Mouse (Mus musculus): ENCODE measurements at regions not wholly inside any gene's neighbourhood (a gene's known extent, or its start where the extent isn't known, plus 50 kb on each side); places are given as distances from the start of the nearest gene placed in this dataset.

- dilution Hi-C loops (cut with MboI; ENCODE audit: extremely low pct_ligation_motif_present, extremely low pct_unique_long_range_greater_than_20kb, low sequenced_read_pairs) (no loop called here), in situ Hi-C loops (cut with MboI; ENCODE audit: low pct_ligation_motif_present, low pct_unique_long_range_greater_than_20kb, low sequenced_read_pairs) (no loop called here)
- H3K4me2 ChIP-seq (ENCODE audit: insufficient read depth, low read depth, poor library complexity, severe bottlenecking): no peak overlapping the region
- H3K27ac ChIP-seq (ENCODE audit: insufficient read depth, low read depth): no peak overlapping the region
- DNase-seq (ENCODE audit: extremely low read depth): no peak
- H3K9me3 ChIP-seq (replicated peaks; ENCODE audit: low read length): peaks cover 64% of the 10 kb centered on the region
- no peaks in the 10 kb centered on the region for H3K27me3 ChIP-seq (replicated peaks)
- H3K9ac ChIP-seq (ENCODE audit: insufficient read depth, low read depth): no peak overlapping the region
- no peak overlapping the region for H3K4me3 ChIP-seq (replicated peaks in 1 of 3; ENCODE audit: low read depth in 2 of 3, low read length in 2 of 3, poor library complexity in 1 of 3)
- no peaks in the 10 kb centered on the region for H3K36me3 ChIP-seq (replicated peaks in 1 of 2; ENCODE audit: control insufficient read depth in 1 of 2, insufficient read depth in 1 of 2, low read length in 1 of 2)
- no peak for TF ChIP-seq NRF1 (IDR thresholded peaks at IDR 0.05; ENCODE audit: low read depth, low read length)
- TF ChIP-seq ZC3H11A (IDR thresholded peaks at IDR 0.05; ENCODE audit: low read depth, low read length): no peak
- no peak for TF ChIP-seq RCOR1 (conservative IDR thresholded peaks at IDR 0.05; ENCODE audit: low read depth, low read length)
- TF ChIP-seq HCFC1 (IDR thresholded peaks at IDR 0.05; ENCODE audit: low read depth, low read length): no peak
- TF ChIP-seq JUN (IDR thresholded peaks at IDR 0.05; ENCODE audit: insufficient read depth, low read depth, low read length): no peak
- no peak for TF ChIP-seq TCF12 (IDR thresholded peaks at IDR 0.05; ENCODE audit: low read depth, low read length)
- no peak for TF ChIP-seq BHLHE40 (IDR thresholded peaks at IDR 0.05; ENCODE audit: low read depth, low read length)
- no peak for TF ChIP-seq MXI1 (IDR thresholded peaks at IDR 0.05; ENCODE audit: low read depth, low read length)
- no peak for TF ChIP-seq MEF2A (IDR thresholded peaks at IDR 0.05; ENCODE audit: borderline replicate concordance, low read depth, low read length)
- TF ChIP-seq NELFE (IDR thresholded peaks at IDR 0.05; ENCODE audit: low read depth, low read length): no peak
- no peak for TF ChIP-seq MYC (IDR thresholded peaks at IDR 0.05; ENCODE audit: low read depth, low read length)
- H3K4me1 ChIP-seq (ENCODE audit: control insufficient read depth in 1 of 2, insufficient read depth in 2 of 2): no peaks in the 10 kb centered on the region
- no peaks in the 10 kb centered on the region for H3K79me2 ChIP-seq (replicated peaks; ENCODE audit: control insufficient read depth, extremely low read depth, insufficient read depth, poor library complexity, severe bottlenecking)
Measured at GRCm38 (mm10) chr8:8797521-8797920, 107.2 kb upstream of the Arglu1 start.

DNA sequence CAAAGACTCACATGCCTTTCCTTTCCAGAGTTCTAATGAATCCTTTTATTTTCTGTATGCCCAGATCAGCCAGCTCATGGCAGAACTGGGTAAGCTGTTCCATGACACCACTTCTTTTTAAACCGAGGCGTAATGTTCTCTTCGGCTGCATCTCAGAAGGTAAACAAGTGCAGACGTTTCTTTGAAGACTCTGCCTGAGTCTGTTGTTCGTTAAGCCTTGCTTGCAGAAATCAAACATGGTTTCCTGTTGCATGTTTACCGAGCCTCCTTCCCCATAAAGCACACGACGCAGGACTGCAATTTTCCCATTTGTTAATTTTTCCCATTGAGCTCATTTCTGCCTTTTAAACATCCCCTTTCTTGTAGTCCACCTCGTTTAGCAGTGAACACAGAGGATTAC is 106.6 kb upstream of the Arglu1 start:
- Histone ChIP-seq H3K79me2 (replicated peaks; ENCODE audit: control insufficient read depth, extremely low read depth, insufficient read depth, poor library complexity, severe bottlenecking) (no peaks in the 10 kb centered on the region), H3K9me3 (replicated peaks; ENCODE audit: low read length) (peaks cover 62% of the 10 kb centered on the region), H3K9ac (ENCODE audit: insufficient read depth, low read depth) (no peak overlapping the region), H3K27me3 (replicated peaks) (no peaks in the 10 kb centered on the region), H3K4me1 (ENCODE audit: control insufficient read depth in 1 of 2, insufficient read depth in 2 of 2) (no peaks in the 10 kb centered on the region), H3K4me3 (replicated peaks in 1 of 3; ENCODE audit: low read depth in 2 of 3, low read length in 2 of 3, poor library complexity in 1 of 3) (no peak overlapping the region), H3K4me2 (ENCODE audit: insufficient read depth, low read depth, poor library complexity, severe bottlenecking) (no peak overlapping the region), H3K36me3 (replicated peaks in 1 of 2; ENCODE audit: control insufficient read depth in 1 of 2, insufficient read depth in 1 of 2, low read length in 1 of 2) (no peaks in the 10 kb centered on the region), H3K27ac (ENCODE audit: insufficient read depth, low read depth) (no peak overlapping the region)
- in situ Hi-C loops (cut with MboI; ENCODE audit: low pct_ligation_motif_present, low pct_unique_long_range_greater_than_20kb, low sequenced_read_pairs) (no loop called here), dilution Hi-C loops (cut with MboI; ENCODE audit: extremely low pct_ligation_motif_present, extremely low pct_unique_long_range_greater_than_20kb, low sequenced_read_pairs) (no loop called here)
- TF ChIP-seq TCF12 (IDR thresholded peaks at IDR 0.05; ENCODE audit: low read depth, low read length): no peak
- TF ChIP-seq POLR2AphosphoS2 (IDR thresholded peaks at IDR 0.05; ENCODE audit: low read depth, low read length): no peak
- TF ChIP-seq SMC3 (IDR thresholded peaks at IDR 0.05; ENCODE audit: low read depth, low read length): no peak
- TF ChIP-seq NELFE (IDR thresholded peaks at IDR 0.05; ENCODE audit: low read depth, low read length): no peak
- no peak for TF ChIP-seq HCFC1 (IDR thresholded peaks at IDR 0.05; ENCODE audit: low read depth, low read length)
- TF ChIP-seq MAZ (IDR thresholded peaks at IDR 0.05; ENCODE audit: low read depth, low read length): no peak
- TF ChIP-seq GABPA (IDR thresholded peaks at IDR 0.05; ENCODE audit: insufficient replicate concordance, low read depth, low read length): no peak
- no peak for TF ChIP-seq UBTF (IDR thresholded peaks at IDR 0.05; ENCODE audit: low read depth, low read length)
- TF ChIP-seq ETS1 (conservative IDR thresholded peaks at IDR 0.05; ENCODE audit: low read depth, low read length): no peak
- no peak for TF ChIP-seq E2F4 (IDR thresholded peaks at IDR 0.05; ENCODE audit: insufficient replicate concordance, low read depth, low read length)
- TF ChIP-seq MYC (IDR thresholded peaks at IDR 0.05; ENCODE audit: low read depth, low read length): no peak
- no peak for TF ChIP-seq MXI1 (IDR thresholded peaks at IDR 0.05; ENCODE audit: low read depth, low read length)
- no peak for TF ChIP-seq EP300 (IDR thresholded peaks at IDR 0.05; ENCODE audit: low read length)
- no peak for DNase-seq (ENCODE audit: extremely low read depth)

All from CH12.LX (cell line).